8 mouse cellular contexts compared by ENCODE assay signal in genomic region chr12:82412291-82413032, GRCm38 (mm10).
A peak's percentile ranks its signal among the peaks of the same experiment; 100 is the strongest.
DNase-seq lines count a peak whose midpoint lies in the region; ATAC-seq and TF ChIP-seq lines count a peak whose summit lies in the region.

No protein-coding gene starts in this region.

- H3K9ac ChIP-seq in liver, adult 2 months (ENCODE audit: low read depth, low read length): no peak overlapping the region
- H3K9ac ChIP-seq in embryonic facial prominence, embryonic 15.5 days: no peak overlapping the region
- no peak overlapping the region for H3K9ac ChIP-seq in heart, embryonic 16.5 days (ENCODE audit: low read length)

- H3K4me1 ChIP-seq in liver, adult 2 months (ENCODE audit: control insufficient read depth, insufficient read depth, low read length): peaks cover 7% of the 10 kb centered on the region; the same call in 1 of the 2 replicates
- peaks cover 35% of the 10 kb centered on the region for H3K4me1 ChIP-seq in embryonic facial prominence, embryonic 15.5 days
- H3K4me1 ChIP-seq in heart, embryonic 16.5 days (ENCODE audit: control insufficient read depth, insufficient read depth, low read length): peaks cover 34% of the 10 kb centered on the region

- no peaks in the 10 kb centered on the region for H3K27me3 ChIP-seq in liver, adult 2 months (ENCODE audit: control insufficient read depth, insufficient read depth, low read length)
- no peaks in the 10 kb centered on the region for H3K27me3 ChIP-seq in embryonic facial prominence, embryonic 15.5 days
- no peaks in the 10 kb centered on the region for H3K27me3 ChIP-seq in heart, embryonic 16.5 days (ENCODE audit: control insufficient read depth, insufficient read depth, low read length)

- H3K79me2 ChIP-seq in liver, adult 2 months (ENCODE audit: control insufficient read depth, insufficient read depth, low read length): no peaks in the 10 kb centered on the region

- peak; percentile 35; the same call in 1 of the 2 replicates for ATAC-seq in embryonic facial prominence, embryonic 15.5 days (ENCODE audit: insufficient number of reproducible peaks, low FRiP score, low TSS enrichment, low read depth)
- no peak for ATAC-seq in heart, embryonic 16.5 days (replicated peaks; ENCODE audit: extremely low read depth, insufficient read depth, low FRiP score)
- ATAC-seq in granulocyte monocyte progenitor cell, adult 5-6 weeks (replicated peaks; ENCODE audit: poor library complexity, severe bottlenecking): no peak

- no peak for TF ChIP-seq CTCF in liver, adult 2 months (IDR thresholded peaks at IDR 0.05; ENCODE audit: low read depth, low read length)

- peak overlapping the region; percentile 60 for H3K27ac ChIP-seq in liver, adult 2 months (replicated peaks; ENCODE audit: insufficient read depth, low read depth, low read length)
- peak overlapping the region; percentile 85 for H3K27ac ChIP-seq in embryonic facial prominence, embryonic 15.5 days (replicated peaks)
- peak overlapping the region; percentile 50 for H3K27ac ChIP-seq in heart, embryonic 16.5 days (ENCODE audit: low read length)

- WGBS in liver, adult 2 months: 19% methylated on average over 3 of the region's 3 CpGs
- 39% methylated on average over 3 of the region's 3 CpGs for WGBS in embryonic facial prominence, embryonic 15.5 days
- 49% methylated on average over 3 of the region's 3 CpGs for WGBS in heart, embryonic 16.5 days

- peaks cover 2% of the 10 kb centered on the region; the same call in 1 of the 2 replicates for H3K36me3 ChIP-seq in liver, adult 2 months (ENCODE audit: control insufficient read depth, insufficient read depth, low read length)
- H3K36me3 ChIP-seq in embryonic facial prominence, embryonic 15.5 days: peaks cover 9% of the 10 kb centered on the region; the same call in 1 of the 2 replicates
- peaks cover 10% of the 10 kb centered on the region for H3K36me3 ChIP-seq in heart, embryonic 16.5 days (ENCODE audit: control insufficient read depth, insufficient read depth)

- no peaks in the 10 kb centered on the region for H3K9me3 ChIP-seq in embryonic facial prominence, embryonic 15.5 days (replicated peaks)
- no peaks in the 10 kb centered on the region for H3K9me3 ChIP-seq in heart, embryonic 16.5 days (replicated peaks; ENCODE audit: control insufficient read depth, low read length)

- intact Hi-C loops in left cerebral cortex, postnatal 36 days (cut with DNase I): no loop called here

- H3K4me2 ChIP-seq in embryonic facial prominence, embryonic 15.5 days (replicated peaks): no peak overlapping the region
- H3K4me2 ChIP-seq in heart, embryonic 16.5 days (ENCODE audit: low read depth, low read length): no peak overlapping the region

- DNase-seq in liver, adult 2 months (ENCODE audit: extremely low read depth, low read depth, low spot score): peak; percentile 94
- DNase-seq in liver: no peak
- DNase-seq in left cerebral cortex, postnatal 36 days (ENCODE audit: low spot score in 2 of 2): peak; percentile 54 to 69
- peak; percentile 76 for DNase-seq in telencephalon, adult 2 months (ENCODE audit: low read depth, low spot score)
- DNase-seq in spleen, postnatal 14 days (ENCODE audit: low spot score in 2 of 2): no peak

- TF ChIP-seq POLR2A in liver, adult 2 months (IDR thresholded peaks at IDR 0.05; ENCODE audit: extremely low read depth, insufficient read depth, low read length): no peak

- H3K4me3 ChIP-seq in liver, adult 2 months (ENCODE audit: insufficient read depth, low read depth, low read length): no peak overlapping the region
- no peak overlapping the region for H3K4me3 ChIP-seq in embryonic facial prominence, embryonic 15.5 days (replicated peaks)
- H3K4me3 ChIP-seq in heart, embryonic 16.5 days (ENCODE audit: low read length): no peak overlapping the region

Comparison
In these comparisons a context has a peak if more than half of its experiments do, and no peak if none do; other contexts are left out.
1. DNase-seq: peak in liver, adult 2 months (single experiment), left cerebral cortex, postnatal 36 days (2 of 2) and telencephalon, adult 2 months (single experiment); none in liver (single experiment) and spleen, postnatal 14 days (0 of 2).
2. Peak in every context shown above with its lines, with median percentiles within 50 percentile points of each other: H3K27ac ChIP-seq.